ENCODE assay signal across 18 mouse cellular contexts in the genomic region with DNA sequence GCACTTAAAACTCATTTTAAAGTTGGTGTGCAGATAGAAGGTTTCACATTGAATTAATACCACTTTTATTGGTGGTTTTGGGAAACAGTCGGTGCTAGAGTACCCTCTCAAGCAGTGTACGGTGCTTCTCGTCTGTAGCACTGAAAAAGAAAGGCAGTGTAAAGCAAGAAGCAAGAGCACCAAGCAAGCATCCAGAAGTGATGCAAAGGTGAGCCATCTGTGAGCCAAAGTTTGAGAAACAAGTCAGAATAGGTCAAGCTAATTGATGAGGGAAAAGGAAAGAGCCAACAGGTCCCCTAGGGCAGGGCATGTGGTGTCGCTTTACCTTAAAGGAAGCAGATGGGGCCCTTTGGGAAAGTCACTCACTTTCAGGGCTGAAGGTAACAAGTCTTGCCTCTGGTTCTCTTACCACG. TPM values are rescaled to one million over a fixed set of nuclear protein-coding genes. Genes with fewer than 3 reads are reported as not detected.
"Had no signal": no experiment of that assay in that cellular context is flagged by ENCODE, and none has a peak within 500 bp of the region (broad histone marks: within the 10 kb centered on the region; RNA-seq: fewer than 3 reads in every experiment).

Gene Acsm1, plus strand, starts transcription at position 363 of the 413 bp plus-strand sequence.

- H3K9ac ChIP-seq: intestine, embryonic 15.5 days; limb, embryonic 15.5 days; midbrain, embryonic 13.5 days; stomach, embryonic 15.5 days had no signal

- H3K4me1 ChIP-seq: intestine, embryonic 15.5 days; limb, embryonic 15.5 days; midbrain, embryonic 13.5 days; stomach, embryonic 15.5 days had no signal

- H3K36me3 ChIP-seq: intestine, embryonic 15.5 days; limb, embryonic 15.5 days; midbrain, embryonic 13.5 days; stomach, embryonic 15.5 days had no signal

- ATAC-seq: intestine, embryonic 15.5 days; midbrain, embryonic 13.5 days had no signal

- H3K4me2 ChIP-seq: intestine, embryonic 15.5 days; limb, embryonic 15.5 days; midbrain, embryonic 13.5 days; stomach, embryonic 15.5 days had no signal

- H3K4me3 ChIP-seq: intestine, embryonic 15.5 days; limb, embryonic 15.5 days; midbrain, embryonic 13.5 days; stomach, embryonic 15.5 days had no signal

- DNase-seq: layer of hippocampus, adult 9-11 months; layer of hippocampus, postnatal 36 days; lung, postnatal 14 days; right cerebral cortex, postnatal 14 days; thymus, postnatal 36 days had no signal

- H3K9me3 ChIP-seq: intestine, embryonic 15.5 days; limb, embryonic 15.5 days; midbrain, embryonic 13.5 days; stomach, embryonic 15.5 days had no signal

- H3K27ac ChIP-seq: intestine, embryonic 15.5 days; limb, embryonic 15.5 days; midbrain, embryonic 13.5 days; stomach, embryonic 15.5 days had no signal

- H3K27me3 ChIP-seq: intestine, embryonic 15.5 days; limb, embryonic 15.5 days; midbrain, embryonic 13.5 days; stomach, embryonic 15.5 days had no signal

RNA-seq across cellular contexts. Expression of gene Acsm1, which starts in this region (rescaled TPM):
- total RNA-seq: layer of hippocampus, adult 18-20 months; layer of hippocampus, postnatal 36 days; left cerebral cortex, adult 8-10 months; left cerebral cortex, postnatal 25 days; megakaryocyte progenitor cell, adult 5-6 weeks; midbrain, postnatal 0 days had no signal
- polyA plus RNA-seq: limb, embryonic 11.5 days; limb, embryonic 15.5 days; midbrain, embryonic 13.5 days; midbrain, postnatal 0 days; neural tube, embryonic 14.5 days; spleen, adult 2 months; thymus, postnatal 0 days had no signal
